Mouse (Mus musculus): ENCODE data around the gene Mus81.
"Not testable (repeated sequence)": the region's sequence is repeated elsewhere in the genome, so short reads cannot be mapped to it uniquely, and the experiment has no call there.

DNA sequence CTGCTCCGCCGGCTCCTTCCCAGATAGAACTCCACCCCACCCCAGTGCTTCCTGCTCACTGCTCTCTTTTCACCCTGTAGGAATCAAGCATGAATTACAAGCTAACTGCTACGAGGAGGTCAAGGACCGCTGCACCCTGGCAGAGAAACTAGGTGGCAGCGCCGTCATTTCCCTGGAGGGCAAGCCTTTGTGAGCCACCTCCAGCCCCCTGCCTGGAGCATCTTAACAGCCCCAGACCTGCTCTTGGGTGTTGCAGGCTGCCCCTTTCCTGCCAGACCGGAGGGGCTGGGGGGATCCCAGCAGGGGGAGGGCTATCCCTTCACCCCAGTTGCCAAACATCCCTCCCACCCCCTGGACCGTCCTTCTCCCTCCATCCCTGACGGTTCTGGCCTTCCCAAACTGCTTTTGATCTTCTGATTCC, 5.1 kb upstream of the Mus81 start:
- TF ChIP-seq POLR2A (IDR thresholded peaks at IDR 0.05; ENCODE audit: borderline replicate concordance, insufficient read depth, low read length); CTCF (IDR thresholded peaks at IDR 0.05; ENCODE audit: borderline replicate concordance, insufficient read depth, low read depth, low read length): not testable (repeated sequence)

All from cerebellum, adult 2 months (tissue).